Mouse (Mus musculus) induced T-regulatory cell, adult 2 months (primary cell): ENCODE data around the gene Primpol.
"Not testable (repeated sequence)": the region's sequence is repeated elsewhere in the genome, so short reads cannot be mapped to it uniquely, and the experiment has no call there.

Experiments
- DNase-seq: peaks from one replicate; pipeline ENCODE4 v3.0.0-alpha.2; 2012; ENCODE audit warnings: low read depth

Gene Primpol

GRCm38 (mm10) chr8:46603587-46603986, 13.4 kb downstream of the Primpol start:
- DNase-seq, result no peak

- no peak for DNase-seq
Measured at GRCm38 (mm10) chr8:46600959-46601707, 15.9 kb downstream of the Primpol start.

GRCm38 (mm10) chr8:46599314-46599904, 17.6 kb downstream of the Primpol start:
- no peak for DNase-seq

GRCm38 (mm10) chr8:46598753-46599152, 18.3 kb downstream of the Primpol start:
- no peak for DNase-seq

- DNase-seq, result no peak
Measured at GRCm38 (mm10) chr8:46598114-46598513, 18.9 kb downstream of the Primpol start.

- no peak for DNase-seq
Measured at GRCm38 (mm10) chr8:46597411-46597810, 19.6 kb downstream of the Primpol start.

- no peak for DNase-seq
Measured at GRCm38 (mm10) chr8:46596530-46596929, 20.5 kb downstream of the Primpol start.

- DNase-seq, result peak; percentile 29
Measured at GRCm38 (mm10) chr8:46595593-46595992, 21.4 kb downstream of the Primpol start.

- DNase-seq, result no peak
Measured at GRCm38 (mm10) chr8:46593772-46594171, 23.2 kb downstream of the Primpol start.

- no peak for DNase-seq
Measured at GRCm38 (mm10) chr8:46593067-46593466, 23.9 kb downstream of the Primpol start.

GRCm38 (mm10) chr8:46588663-46589062, 28.3 kb downstream of the Primpol start:
- no peak for DNase-seq

GRCm38 (mm10) chr8:46587911-46588310, 29.1 kb downstream of the Primpol start:
- DNase-seq, result no peak

GRCm38 (mm10) chr8:46585576-46585975, 31.4 kb downstream of the Primpol start:
- DNase-seq, result no peak

- DNase-seq, result not testable (repeated sequence)
Measured at GRCm38 (mm10) chr8:46584328-46584727, 32.7 kb downstream of the Primpol start.

- DNase-seq, result no peak
Measured at GRCm38 (mm10) chr8:46578794-46579193, 38.2 kb downstream of the Primpol start.

- no peak for DNase-seq
Measured at GRCm38 (mm10) chr8:46573964-46574363, 43.0 kb downstream of the Primpol start.

- no peak for DNase-seq
Measured at GRCm38 (mm10) chr8:46573446-46573845, 43.6 kb downstream of the Primpol start.

- DNase-seq, result no peak
Measured at GRCm38 (mm10) chr8:46570673-46571072, 46.3 kb downstream of the Primpol start.

- DNase-seq, result no peak
Measured at GRCm38 (mm10) chr8:46569659-46570441, 47.2 kb downstream of the Primpol start.

- DNase-seq, result no peak
Measured at GRCm38 (mm10) chr8:46568942-46569341, 48.1 kb downstream of the Primpol start.

- DNase-seq, result no peak
Measured at GRCm38 (mm10) chr8:46567946-46568345, 49.1 kb downstream of the Primpol start.

- DNase-seq, result no peak
Measured at GRCm38 (mm10) chr8:46566914-46567529, 50.0 kb downstream of the Primpol start.
